ENCODE assay signal across 8 mouse cellular contexts in genomic region chr2:167690219-167690961, GRCm38 (mm10). TPM values are rescaled to one million over a fixed set of nuclear protein-coding genes. Genes with fewer than 3 reads are reported as not detected.
DNase-seq lines count a peak whose midpoint lies in the region; ATAC-seq and TF ChIP-seq lines count a peak whose summit lies in the region.
"Had no signal": no experiment of that assay in that cellular context is flagged by ENCODE, and none has a peak within 500 bp of the region (broad histone marks: within the 10 kb centered on the region; RNA-seq: fewer than 3 reads in every experiment).

No protein-coding gene starts in this region.

- no peak overlapping the region for H3K27ac ChIP-seq in CH12.LX (ENCODE audit: insufficient read depth, low read depth)
- no peak overlapping the region for H3K27ac ChIP-seq in embryonic facial prominence, embryonic 14.5 days (replicated peaks; ENCODE audit: low read depth, low read length)
- peak overlapping the region; percentile 88 for H3K27ac ChIP-seq in left cerebral cortex, adult 2 months
- peak overlapping the region; percentile 84 for H3K27ac ChIP-seq in macrophage

- 48% methylated on average over 15 of the region's 15 CpGs for WGBS in embryonic facial prominence, embryonic 14.5 days
- WGBS in macrophage (ENCODE audit: missing documents): 8% methylated on average over 13 of the region's 15 CpGs

- peak in 1 of 2 experiments; percentile 12; a peak in 1 of 4 replicates for TF ChIP-seq CTCF in CH12.LX (conservative IDR thresholded peaks at IDR 0.05 in 1 of 2, IDR thresholded peaks at IDR 0.05 in 1 of 2; ENCODE audit: low read depth in 2 of 2, low read length in 2 of 2)
- no peak; the same call in 1 of the 2 replicates for TF ChIP-seq CTCF in left cerebral cortex, adult 2 months (IDR thresholded peaks at IDR 0.05)

- in situ Hi-C loops in CH12.LX (cut with MboI; ENCODE audit: low pct_ligation_motif_present, low pct_unique_long_range_greater_than_20kb, low sequenced_read_pairs): no loop called here

- peak overlapping the region; percentile 72 for H3K9ac ChIP-seq in CH12.LX (ENCODE audit: insufficient read depth, low read depth)
- H3K9ac ChIP-seq in embryonic facial prominence, embryonic 14.5 days (ENCODE audit: low read depth, low read length): peak overlapping the region; percentile 81

- H3K4me1 ChIP-seq in CH12.LX (ENCODE audit: control insufficient read depth in 1 of 2, insufficient read depth in 2 of 2): peaks cover 0 to 15% of the 10 kb centered on the region in 2 experiments; a peak in 3 of 4 replicates
- H3K4me1 ChIP-seq in embryonic facial prominence, embryonic 14.5 days (ENCODE audit: control insufficient read depth, insufficient read depth, low read length): 0 out of 2 replicates have a peak, but pooled peaks cover 3% of the 10 kb centered on the region

- ATAC-seq in embryonic facial prominence, embryonic 14.5 days (ENCODE audit: low read depth): no peak

- peak; percentile 78 for DNase-seq in 3T3-L1 (ENCODE audit: low read depth, low spot score)
- no peak for DNase-seq in CH12.LX (ENCODE audit: extremely low read depth)
- no peak for DNase-seq in embryonic facial prominence, embryonic 14.5 days (ENCODE audit: low spot score)
- peak; percentile 62 to 70 for DNase-seq in heart, postnatal 14 days
- DNase-seq in left cerebral cortex, adult 2 months (ENCODE audit: extremely low spot score in 1 of 2, low spot score in 2 of 2): peak; percentile 46 to 64
- DNase-seq in urinary bladder, postnatal 25 days (ENCODE audit: low spot score): peak; percentile 67

- peaks cover 81% of the 10 kb centered on the region for H3K27me3 ChIP-seq in CH12.LX (replicated peaks)
- no peaks in the 10 kb centered on the region; the same call in 1 of the 2 replicates for H3K27me3 ChIP-seq in embryonic facial prominence, embryonic 14.5 days (replicated peaks; ENCODE audit: control insufficient read depth, insufficient read depth, low read length)

- H3K9me3 ChIP-seq in CH12.LX (replicated peaks; ENCODE audit: low read length): peaks cover 14% of the 10 kb centered on the region
- no peaks in the 10 kb centered on the region for H3K9me3 ChIP-seq in embryonic facial prominence, embryonic 14.5 days (ENCODE audit: control insufficient read depth, low read length)

- H3K36me3 ChIP-seq in CH12.LX (replicated peaks in 1 of 2; ENCODE audit: control insufficient read depth in 1 of 2, insufficient read depth in 1 of 2, low read length in 1 of 2): no peaks in the 10 kb centered on the region
- no peaks in the 10 kb centered on the region for H3K36me3 ChIP-seq in embryonic facial prominence, embryonic 14.5 days (ENCODE audit: control insufficient read depth, insufficient read depth, low read length)
- peaks cover 14% of the 10 kb centered on the region; the same call in 1 of the 2 replicates for H3K36me3 ChIP-seq in macrophage (ENCODE audit: inconsistent target)

- no peak for TF ChIP-seq POLR2A in CH12.LX (IDR thresholded peaks at IDR 0.05; ENCODE audit: low read depth, low read length)

- no peaks in the 10 kb centered on the region; the same call in 1 of the 2 replicates for H3K79me2 ChIP-seq in CH12.LX (replicated peaks; ENCODE audit: control insufficient read depth, extremely low read depth, insufficient read depth, poor library complexity, severe bottlenecking)
- H3K79me2 ChIP-seq in macrophage (ENCODE audit: inconsistent target): peaks cover 42% of the 10 kb centered on the region

- no peak for TF ChIP-seq RAD21 in CH12.LX (IDR thresholded peaks at IDR 0.05; ENCODE audit: low read depth, low read length)

- intact Hi-C loops in heart, postnatal 14 days (cut with DNase I): no loop called here
- intact Hi-C loops in left cerebral cortex, adult 2 months (cut with DNase I): no loop called here

- H3K4me2 ChIP-seq in CH12.LX (ENCODE audit: insufficient read depth, low read depth, poor library complexity, severe bottlenecking): peak overlapping the region; percentile 48
- H3K4me2 ChIP-seq in embryonic facial prominence, embryonic 14.5 days (ENCODE audit: low read depth, low read length): peak overlapping the region; percentile 98

- TF ChIP-seq EP300 in CH12.LX (IDR thresholded peaks at IDR 0.05; ENCODE audit: low read length): no peak

- H3K4me3 ChIP-seq in CH12.LX (replicated peaks in 1 of 3; ENCODE audit: low read depth in 2 of 3, low read length in 2 of 3, poor library complexity in 1 of 3) (peak overlapping the region in 2 of 3 experiments; percentile 44 to 88), macrophage (ENCODE audit: inconsistent target) (peak overlapping the region; percentile 78)
- peak overlapping the region; percentile 74 for H3K4me3 ChIP-seq in embryonic facial prominence, embryonic 14.5 days (ENCODE audit: low read depth, low read length)
- peak overlapping the region; percentile 74 for H3K4me3 ChIP-seq in left cerebral cortex, adult 2 months

- dilution Hi-C loops in CH12.LX (cut with MboI; ENCODE audit: extremely low pct_ligation_motif_present, extremely low pct_unique_long_range_greater_than_20kb, low sequenced_read_pairs): loop anchor here (25.0 kb wide), 1 partner anchor 197 kb away; no protein-coding TSS in a partner anchor

TF ChIP-seq in CH12.LX, 34 proteins besides CTCF, POLR2A, EP300 and RAD21:
- TF ChIP-seq UBTF (IDR thresholded peaks at IDR 0.05; ENCODE audit: low read depth, low read length): no peak

RNA-seq across cellular contexts. Expression of gene Tmem189, which starts 0.8 kb away (rescaled TPM):
- total RNA-seq in CH12.LX (2012; rRNA removed) (30.9 and 31.0 TPM in 2 replicates), CH12.LX (2014; rRNA removed) (25.1 and 27.9 TPM in 2 replicates)
- polyA plus RNA-seq in CH12.LX (2012; ENCODE audit: insufficient read length, low read depth) (29.4 and 29.5 TPM in 2 replicates), macrophage (2018) (165 to 276 TPM (median 174 TPM) in 3 replicates)
- polyA plus RNA-seq in embryonic facial prominence, embryonic 14.5 days (2014; fragmentation: Nextera tagmentation; extraction: Ambion mirVana): 40.0 and 40.6 TPM in 2 replicates
- total RNA-seq in heart, postnatal 14 days (2021): 10 to 100 TPM; 35.0 to 35.2 TPM
- total RNA-seq in left cerebral cortex, adult 2 months (2021): 10 to 100 TPM; 42.3 to 43.0 TPM
- 100 to 1,000 TPM in 7 of 26 experiments, 10 to 100 TPM in 19; 41.8 to 182 (median 85.4) TPM for total RNA-seq in macrophage (2018; cell fraction: chromatin; rRNA removed)
- total RNA-seq in macrophage (2018; cell fraction: cytosol; rRNA removed): 100 to 1,000 TPM; 103 to 247 (median 137) TPM
- total RNA-seq in macrophage (2018; cell fraction: nucleus; rRNA removed): 100 to 1,000 TPM in 25 of 26 experiments, 10 to 100 TPM in 1; 73.5 to 264 (median 143) TPM

RNA-seq across cellular contexts. Expression of gene Cebpb, which starts 1.7 kb away (rescaled TPM):
- total RNA-seq in CH12.LX (2012; rRNA removed): 2.3 and 6.2 TPM in 2 replicates
- total RNA-seq in CH12.LX (2014; rRNA removed): 0.19 TPM in 1 of 2 replicates, not detected in the other
- 0.24 TPM in 1 of 2 replicates, not detected in the other for polyA plus RNA-seq in CH12.LX (2012; ENCODE audit: insufficient read length, low read depth)
- polyA plus RNA-seq in embryonic facial prominence, embryonic 14.5 days (2014; fragmentation: Nextera tagmentation; extraction: Ambion mirVana): 18.1 and 30.3 TPM in 2 replicates
- total RNA-seq in heart, postnatal 14 days (2021): 100 to 1,000 TPM; 108 to 124 TPM
- total RNA-seq in left cerebral cortex, adult 2 months (2021): 10 to 100 TPM; 15.1 to 19.2 TPM
- total RNA-seq in macrophage (2018; cell fraction: chromatin; rRNA removed): 10 to 100 TPM; 13.7 to 87.4 (median 42.2) TPM
- total RNA-seq in macrophage (2018; cell fraction: cytosol; rRNA removed): 100 to 1,000 TPM in 12 of 26 experiments, 10 to 100 TPM in 14; 30.7 to 271 (median 98.7) TPM
- total RNA-seq in macrophage (2018; cell fraction: nucleus; rRNA removed): 100 to 1,000 TPM in 19 of 26 experiments, 10 to 100 TPM in 7; 25.3 to 303 (median 156) TPM
- polyA plus RNA-seq in macrophage (2018): 4.8 to 33.5 TPM (median 23.5 TPM) in 3 replicates

RNA-seq across cellular contexts. Expression of gene Gm20431, which starts 29.1 kb away (rescaled TPM):
- total RNA-seq in CH12.LX (2012; rRNA removed) (10.3 and 15.0 TPM in 2 replicates), CH12.LX (2014; rRNA removed) (not detected in 2 replicates)
- polyA plus RNA-seq in CH12.LX (2012; ENCODE audit: insufficient read length, low read depth) (2.4 TPM in 1 of 2 replicates, not detected in the other), macrophage (2018) (not detected in 3 replicates)
- 9.1 and 11.6 TPM in 2 replicates for polyA plus RNA-seq in embryonic facial prominence, embryonic 14.5 days (2014; fragmentation: Nextera tagmentation; extraction: Ambion mirVana)
- 10 to 100 TPM; 20.3 to 22.8 TPM for total RNA-seq in heart, postnatal 14 days (2021)
- 10 to 100 TPM; 29.1 to 38.0 TPM for total RNA-seq in left cerebral cortex, adult 2 months (2021)
- total RNA-seq in macrophage (2018; cell fraction: chromatin; rRNA removed): not detected
- total RNA-seq in macrophage (2018; cell fraction: cytosol; rRNA removed): under 1 TPM in 10 of 26 experiments, not detected in 16; 0.09 to 0.43 (median 0.13) TPM
- 1 to 10 TPM in 1 of 26 experiments, under 1 TPM in 2, not detected in 23; 0.35 to 1.7 (median 0.48) TPM for total RNA-seq in macrophage (2018; cell fraction: nucleus; rRNA removed)
- polyA plus RNA-seq: frontal cortex, adult 2 months had no signal

RNA-seq across cellular contexts. Expression of gene Ube2v1, which starts 58.5 kb away (rescaled TPM):
- total RNA-seq in CH12.LX (2012; rRNA removed) (126 TPM in 2 replicates), CH12.LX (2014; rRNA removed) (84.0 and 92.8 TPM in 2 replicates)
- polyA plus RNA-seq in CH12.LX (2012; ENCODE audit: insufficient read length, low read depth) (157 and 184 TPM in 2 replicates), macrophage (2018) (152 to 209 TPM (median 172 TPM) in 3 replicates)
- polyA plus RNA-seq in embryonic facial prominence, embryonic 14.5 days (2014; fragmentation: Nextera tagmentation; extraction: Ambion mirVana): 249 and 275 TPM in 2 replicates
- 100 to 1,000 TPM in 1 of 2 experiments, 10 to 100 TPM in 1; 93.8 to 102 TPM for total RNA-seq in heart, postnatal 14 days (2021)
- 100 to 1,000 TPM; 244 to 274 TPM for total RNA-seq in left cerebral cortex, adult 2 months (2021)
- total RNA-seq in macrophage (2018; cell fraction: chromatin; rRNA removed): 10 to 100 TPM; 43.1 to 85.5 (median 59.3) TPM
- 100 to 1,000 TPM; 142 to 211 (median 167) TPM for total RNA-seq in macrophage (2018; cell fraction: cytosol; rRNA removed)
- total RNA-seq in macrophage (2018; cell fraction: nucleus; rRNA removed): 10 to 100 TPM; 35.1 to 99.4 (median 64.2) TPM

Comparison
In these comparisons a context has a peak if more than half of its experiments do, and no peak if none do; other contexts are left out.
1. DNase-seq: peak in 3T3-L1 (single experiment), heart, postnatal 14 days (2 of 2), left cerebral cortex, adult 2 months (2 of 2) and urinary bladder, postnatal 25 days (single experiment); none in CH12.LX (single experiment) and embryonic facial prominence, embryonic 14.5 days (single experiment).
2. H3K27ac ChIP-seq: peak in left cerebral cortex, adult 2 months (single experiment) and macrophage (single experiment); none in CH12.LX (single experiment) and embryonic facial prominence, embryonic 14.5 days (single experiment).
3. RNA of gene Cebpb, which starts 1.7 kb away (total RNA-seq): 108 to 124 TPM in heart, postnatal 14 days; 15.1 to 19.2 TPM in left cerebral cortex, adult 2 months and 0.19 to 6.2 TPM in CH12.LX; every median in the first group is over 4 times any median in the second.
4. Peak in every context shown above with its lines, with median percentiles within 50 percentile points of each other: H3K4me3 ChIP-seq.